Mouse (Mus musculus): ENCODE measurements around the gene 6330409D20Rik.

The 6330409D20Rik gene

GRCm38 (mm10) chr2:32740916-32741272 is at the start of gene 6330409D20Rik:
TSS of gene 6330409D20Rik (minus strand) at chr2:32741016.
- DNase-seq = no peak

DNA sequence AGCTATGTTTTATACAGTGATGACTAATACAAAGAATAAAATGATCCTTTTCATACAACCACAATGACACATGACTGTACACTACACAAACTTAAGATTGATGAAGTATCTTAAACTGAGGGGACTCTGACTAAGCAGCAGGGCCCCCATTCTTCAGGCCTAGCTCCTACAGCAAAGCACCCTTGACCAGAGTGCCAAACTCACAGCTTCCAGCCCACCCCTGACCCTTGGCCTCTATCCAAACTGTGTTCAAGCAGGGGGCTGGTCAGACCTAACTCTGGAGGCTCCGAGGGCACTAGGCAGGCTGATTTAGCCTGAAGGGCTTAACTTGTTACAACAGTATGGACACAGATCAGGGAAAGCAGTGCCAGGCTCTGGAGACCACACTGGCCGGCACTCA is 47.8 kb upstream of the 6330409D20Rik start:
- DNase-seq = no peak

- DNase-seq = peak; percentile 74 to 79
Measured at GRCm38 (mm10) chr2:32787176-32787575, 46.4 kb upstream of the 6330409D20Rik start.

GRCm38 (mm10) chr2:32784048-32784681 is 43.3 kb upstream of the 6330409D20Rik start, which contains the start of gene Cfap157:
TSS of gene Cfap157 (minus strand) at chr2:32784428.
- DNase-seq = no peak

DNA sequence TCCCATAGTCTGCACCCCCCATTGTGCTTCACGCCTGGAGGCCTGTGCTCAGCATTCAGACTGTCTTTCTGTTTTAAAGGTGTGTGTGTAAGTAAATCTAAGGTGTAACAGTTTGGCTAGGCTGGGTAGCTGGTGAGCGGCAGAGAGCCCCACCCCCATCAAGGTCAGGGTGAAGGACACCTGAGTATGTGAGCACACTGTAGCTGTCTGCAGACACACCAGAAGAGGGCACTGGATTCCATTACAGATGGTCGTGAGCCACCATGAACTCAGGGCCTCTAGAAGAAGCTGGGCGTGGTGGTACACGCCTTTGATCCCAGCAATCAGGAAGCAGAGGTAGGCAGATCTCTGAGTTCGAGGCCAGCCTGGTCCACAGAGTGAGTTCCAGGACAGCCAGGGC is 40.9 kb upstream of the 6330409D20Rik start:
- no peak for DNase-seq

DNA sequence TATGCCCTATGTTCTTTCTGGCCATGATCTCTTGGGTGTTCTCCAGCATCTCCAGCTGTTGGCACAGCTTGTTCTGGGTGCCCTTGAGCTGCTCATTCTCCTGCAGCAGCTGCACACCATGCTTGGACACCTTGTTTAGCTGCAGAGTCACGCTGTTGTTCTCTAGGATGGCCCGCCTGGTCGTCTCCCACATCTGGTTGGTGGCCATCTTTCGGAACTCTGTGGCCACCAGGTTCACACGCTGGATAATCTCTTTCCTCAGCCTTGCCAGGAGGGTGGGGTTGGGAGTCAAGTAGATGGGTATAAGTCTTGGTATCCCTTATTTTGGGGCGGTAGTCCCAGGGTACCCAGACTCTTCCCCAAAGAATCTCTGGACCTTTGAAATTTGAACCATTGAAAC is 38.9 kb upstream of the 6330409D20Rik start:
- DNase-seq = no peak

- peak; percentile 79 to 86 for DNase-seq
Measured at GRCm38 (mm10) chr2:32779131-32779530, 38.3 kb upstream of the 6330409D20Rik start.

- no peak for DNase-seq
Measured at GRCm38 (mm10) chr2:32778081-32778480, 37.3 kb upstream of the 6330409D20Rik start.

DNA sequence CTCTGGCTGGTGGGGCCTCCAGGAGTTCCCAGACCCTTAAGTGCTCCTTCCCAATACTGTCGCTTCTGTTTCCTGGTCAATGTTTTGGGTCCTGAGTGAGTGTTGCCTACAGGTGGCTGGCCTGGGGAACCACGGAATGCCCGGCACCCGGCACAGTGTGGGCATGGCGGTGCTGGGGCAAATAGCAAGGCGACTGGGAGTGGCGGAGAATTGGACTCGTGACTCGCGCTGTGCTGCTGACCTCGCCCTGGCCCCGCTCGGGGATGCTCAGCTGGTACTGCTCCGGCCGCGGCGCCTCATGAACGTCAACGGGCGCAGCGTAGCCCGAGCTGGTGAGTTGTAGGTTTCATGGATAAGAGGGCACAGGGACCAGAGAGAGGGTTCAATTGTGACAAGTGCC is 35.4 kb upstream of the 6330409D20Rik start:
- DNase-seq = no peak

DNA sequence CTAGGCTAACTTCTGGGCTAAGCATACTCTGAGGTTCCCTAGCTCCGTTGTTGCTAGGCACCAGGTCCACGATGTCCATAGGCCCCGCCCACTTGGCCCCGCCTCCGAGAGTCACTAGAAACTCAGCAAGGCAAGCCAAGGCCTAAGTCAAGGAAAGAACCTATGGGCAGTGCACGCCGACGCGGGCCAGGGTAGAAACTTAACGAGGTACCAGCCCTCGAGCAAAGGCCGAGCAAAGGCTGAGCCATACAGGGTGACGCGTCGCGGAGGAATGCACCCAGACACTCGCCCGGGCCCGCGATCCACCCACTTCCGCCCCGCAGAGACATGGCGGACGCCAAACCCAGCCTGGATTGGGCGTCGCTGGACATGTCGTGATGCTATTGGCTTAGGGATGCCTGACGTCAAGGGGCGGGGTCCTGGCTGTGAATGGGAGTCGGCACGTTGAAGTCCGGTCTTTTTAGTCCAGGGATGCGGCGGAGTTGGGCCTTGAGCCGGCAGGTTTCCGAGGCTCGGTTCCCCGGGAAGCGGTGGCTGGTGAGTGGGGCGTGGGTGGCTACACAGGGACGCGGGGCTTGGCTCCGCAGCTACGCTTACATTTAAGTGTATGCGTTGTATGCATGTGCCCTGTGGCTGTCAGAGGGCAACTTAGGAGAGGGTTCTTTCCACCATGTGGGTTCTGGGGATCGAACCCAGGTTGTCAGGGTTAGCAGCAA is 34.7 kb upstream of the 6330409D20Rik start, which contains the start of the genes Ttc16 and Ptrh1:
TSS of gene Ttc16 (minus strand) at position 275 of the 716 bp plus-strand sequence.
TSS of gene Ptrh1 (plus strand) at position 428 of the 716 bp plus-strand sequence.
- DNase-seq = peak; percentile 98

- no peak for DNase-seq
Measured at GRCm38 (mm10) chr2:32772626-32773279, 31.9 kb upstream of the 6330409D20Rik start.

GRCm38 (mm10) chr2:32771886-32772285 is 31.1 kb upstream of the 6330409D20Rik start:
- no peak for DNase-seq

GRCm38 (mm10) chr2:32769327-32770085 is 28.7 kb upstream of the 6330409D20Rik start:
- peak; percentile 71 to 79 for DNase-seq

- DNase-seq = peak; percentile 82 to 88
Measured at GRCm38 (mm10) chr2:32768661-32769285, 28.0 kb upstream of the 6330409D20Rik start.

GRCm38 (mm10) chr2:32767241-32767640 is 26.4 kb upstream of the 6330409D20Rik start:
- DNase-seq = no peak

GRCm38 (mm10) chr2:32763353-32763752 is 22.5 kb upstream of the 6330409D20Rik start:
- no peak for DNase-seq

GRCm38 (mm10) chr2:32761859-32762258 is 21.0 kb upstream of the 6330409D20Rik start:
- DNase-seq = peak in 1 of 2 experiments; percentile 45

- peak; percentile 52 to 74 for DNase-seq
Measured at GRCm38 (mm10) chr2:32761361-32761760, 20.5 kb upstream of the 6330409D20Rik start.

DNA sequence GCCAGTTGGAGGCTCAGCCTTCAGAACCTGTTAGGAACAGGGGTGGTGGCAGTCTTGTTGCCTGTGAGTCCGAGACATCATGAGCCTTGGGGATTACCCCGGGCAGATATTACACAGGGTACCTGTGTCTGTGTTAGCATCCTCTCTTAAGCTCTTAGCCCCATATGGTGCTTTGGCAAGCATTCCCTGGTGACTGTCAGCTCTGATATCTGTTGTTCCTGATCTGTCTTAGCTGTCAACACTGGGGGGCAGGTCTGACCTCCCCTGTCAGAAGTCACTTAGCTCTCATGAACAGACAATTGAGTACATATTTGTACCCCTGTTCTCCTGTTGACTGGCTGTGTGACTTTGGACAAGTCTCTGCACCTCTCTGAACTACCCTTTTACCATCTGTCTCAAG is 18.2 kb upstream of the 6330409D20Rik start:
- no peak for DNase-seq

DNA sequence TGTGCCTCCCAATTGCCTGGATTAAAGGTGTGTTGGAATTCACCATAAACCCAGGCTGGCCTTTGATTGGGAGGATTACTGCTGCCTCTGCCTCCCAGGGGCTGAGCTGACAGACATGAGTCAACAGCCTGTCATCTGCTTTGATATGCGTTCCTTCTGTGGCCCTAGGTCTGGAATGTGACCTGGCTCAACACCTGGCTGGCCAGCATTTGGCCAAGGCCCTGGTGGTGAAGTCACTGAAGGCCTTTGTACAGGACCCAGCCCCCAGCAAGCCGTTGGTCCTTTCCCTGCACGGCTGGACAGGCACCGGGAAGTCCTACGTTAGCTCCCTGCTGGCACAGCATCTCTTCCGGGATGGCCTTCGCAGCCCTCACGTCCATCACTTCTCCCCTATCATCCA is 17.7 kb upstream of the 6330409D20Rik start:
- DNase-seq = no peak

GRCm38 (mm10) chr2:32757056-32757845 is 16.4 kb upstream of the 6330409D20Rik start, which contains the start of gene Tor2a:
TSS of gene Tor2a (plus strand) at chr2:32757234.
- peak; percentile 97 for DNase-seq
